Mouse (Mus musculus) heart, adult 2 months (tissue): ENCODE results near the gene Gm47996. TPM values are rescaled to one million over a fixed set of nuclear protein-coding genes. Genes with fewer than 3 reads are reported as not detected.
"Not testable (repeated sequence)": the region's sequence is repeated elsewhere in the genome, so short reads cannot be mapped to it uniquely, and the experiment has no call there.

Experiments
- DNase-seq, 2 experiments: peaks; one replicate each; pipeline ENCODE4 v3.0.0; 2021
- H3K27ac ChIP-seq: fragments of 200-600 bp; 2 replicates; pipeline ENCODE4 v1.8.1; 2022
- H3K27me3 ChIP-seq: fragments of 200-500 bp; 2 replicates; pipeline ENCODE4 v1.6.1; 2012; ENCODE audit warnings: mild to moderate bottlenecking, low read length, inconsistent platforms, mixed read lengths; ENCODE audit not compliant: control insufficient read depth, insufficient read depth
- H3K36me3 ChIP-seq: fragments of 200-500 bp; 2 replicates; pipeline ENCODE4 v1.6.1; 2012; ENCODE audit warnings: low read length, inconsistent platforms; ENCODE audit not compliant: control insufficient read depth, insufficient read depth
- H3K4me1 ChIP-seq: fragments of 200-500 bp; 2 replicates; pipeline ENCODE4 v1.6.1; 2011; ENCODE audit warnings: low read length; ENCODE audit not compliant: control insufficient read depth, insufficient read depth
- H3K4me3 ChIP-seq: fragments of 200-600 bp; 2 replicates; pipeline ENCODE4 v1.8.1; 2022
- H3K79me2 ChIP-seq: fragments of 200-500 bp; replicated peaks from 2 replicates; pipeline ENCODE4 v1.6.1; 2012; ENCODE audit warnings: mild to moderate bottlenecking, inconsistent platforms, low read length, moderate library complexity, mixed read lengths; ENCODE audit not compliant: control insufficient read depth, insufficient read depth
- H3K9ac ChIP-seq: fragments of 200-500 bp; 2 replicates; pipeline ENCODE4 v1.6.1; 2012; ENCODE audit warnings: low read depth, mild to moderate bottlenecking, control low read depth, inconsistent platforms, low read length, mixed read lengths
- CTCF ChIP-seq: fragments of 200-600 bp; IDR thresholded peaks from 2 replicates; pipeline ENCODE4 v1.8.1; 2022; ENCODE audit warnings: antibody characterized with exemption, mild to moderate bottlenecking, moderate library complexity
- EP300 ChIP-seq: fragments of 200-500 bp; IDR thresholded peaks from 2 replicates; pipeline ENCODE4 v1.6.1; 2011; ENCODE audit warnings: low read depth, low read length, control low read depth; ENCODE audit not compliant: insufficient read depth
- POLR2A ChIP-seq: fragments of 200-500 bp; IDR thresholded peaks from 2 replicates; pipeline ENCODE4 v1.6.1; 2011; ENCODE audit warnings: mild to moderate bottlenecking, low read depth, low read length, control low read depth; ENCODE audit not compliant: insufficient read depth
- WGBS: fragments of 180-500 bp; shearing (Covaris S2); methylation state at CpG from one replicate; pipeline ENCODE4 v1.1.7; 2018; 5-methylcytosine and 5-hydroxymethylcytosine counted together
- intact Hi-C: fragments of 180-260 bp; cut with DNase I; formaldehyde crosslinking; loops from one replicate; pipeline ENCODE4 v1.15.1; 2025
- polyA plus RNA-seq: library from polyadenylated mRNA; depleted of rRNA; stranded (reverse); fragments of >200 nt; gene quantifications from 2 replicates; pipeline ENCODE4 v1.2.3, GENCODE M21; 2012
- total RNA-seq, 2 experiments: library from RNA; stranded (reverse); gene quantifications; 2 replicates each; pipeline ENCODE4 v1.2.3; 2021

The Gm47996 gene
- total and polyA plus RNA-seq, 3 experiments, result not detected

GRCm38 (mm10) chr1:151177030-151177936 lies 32.6 kb upstream of the Gm47996 start:
- Histone ChIP-seq H3K27ac (peak overlapping the region; percentile 64), H3K4me1 (peaks cover under 1% of the 10 kb centered on the region), H3K27me3 (no peaks in the 10 kb centered on the region), H3K36me3 (no peaks in the 10 kb centered on the region), H3K4me3 (no peak overlapping the region), H3K79me2 (no peaks in the 10 kb centered on the region), H3K9ac (0 out of 2 replicates have a peak overlapping the region, but pooled peaks have one; percentile 19)
- peak in 1 of 2 experiments; percentile 31 for DNase-seq
- intact Hi-C loops, result no loop called here
- WGBS, result 27% methylated on average over 10 of the region's 10 CpGs
- TF ChIP-seq POLR2A (no peak), EP300 (no peak), CTCF (no peak)

GRCm38 (mm10) chr1:151177937-151178271 lies 32.0 kb upstream of the Gm47996 start:
- Histone ChIP-seq H3K4me3 (no peak overlapping the region), H3K79me2 (no peaks in the 10 kb centered on the region), H3K27me3 (no peaks in the 10 kb centered on the region), H3K36me3 (no peaks in the 10 kb centered on the region), H3K9ac (0 out of 2 replicates have a peak overlapping the region, but pooled peaks have one; percentile 19), H3K4me1 (no peaks in the 10 kb centered on the region), H3K27ac (peak overlapping the region; percentile 64)
- intact Hi-C loops, result no loop called here
- TF ChIP-seq EP300 (no peak), CTCF (no peak), POLR2A (no peak)
- DNase-seq, result no peak
- 43% methylated on average over 4 of the region's 4 CpGs for WGBS

DNA sequence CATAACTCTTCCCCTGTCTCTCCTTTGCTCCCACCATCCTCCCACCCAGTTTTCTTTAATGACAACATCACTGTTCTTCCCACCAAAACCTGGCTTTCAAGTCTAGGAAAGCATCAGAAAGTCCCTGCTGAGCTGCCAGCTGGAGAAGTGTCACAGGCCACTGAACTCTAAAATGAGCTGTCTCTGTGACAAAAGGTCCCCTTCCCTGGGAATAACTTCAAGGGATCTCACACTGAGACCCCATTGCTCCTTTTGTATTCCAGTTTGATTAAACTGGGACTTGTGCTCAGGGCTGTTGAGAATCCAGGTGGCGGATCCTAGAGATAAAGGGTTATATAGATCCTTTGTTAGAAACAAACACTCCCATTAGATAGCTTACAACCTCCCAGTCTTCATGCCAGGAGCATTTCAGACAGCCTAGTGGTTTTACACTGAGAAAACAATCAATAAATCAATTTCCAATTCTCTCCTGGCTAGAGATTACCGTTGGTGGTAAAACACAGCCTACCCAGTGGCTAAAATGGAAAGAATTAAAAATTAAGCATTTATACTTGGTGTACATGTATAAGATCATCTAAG lies 31.3 kb upstream of the Gm47996 start:
- 88% methylated on average over 2 of the region's 2 CpGs for WGBS
- Histone ChIP-seq H3K27ac (no peak overlapping the region), H3K27me3 (no peaks in the 10 kb centered on the region), H3K4me1 (no peaks in the 10 kb centered on the region), H3K4me3 (no peak overlapping the region), H3K9ac (no peak overlapping the region), H3K79me2 (no peaks in the 10 kb centered on the region), H3K36me3 (no peaks in the 10 kb centered on the region)
- TF ChIP-seq EP300 (no peak), CTCF (no peak), POLR2A (no peak)
- DNase-seq, result no peak
- intact Hi-C loops, result no loop called here

DNA sequence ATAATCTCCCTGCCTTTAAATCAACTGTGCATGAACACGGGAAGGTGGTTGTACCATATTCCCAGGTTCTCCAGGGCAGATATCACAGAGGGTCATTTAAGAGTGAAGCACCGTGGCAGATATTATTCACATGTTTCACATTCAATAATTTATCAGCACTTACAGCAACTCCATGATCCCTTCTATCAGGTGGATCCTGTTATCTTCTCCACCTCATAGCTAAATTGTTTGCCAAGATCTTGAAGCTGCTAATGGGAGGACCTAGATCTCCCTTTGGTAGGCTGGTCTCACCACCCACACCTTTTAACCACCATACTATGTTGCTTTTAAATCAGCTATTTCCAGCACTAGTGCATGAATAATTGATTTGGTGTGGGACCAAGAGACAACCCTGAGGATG lies 29.8 kb upstream of the Gm47996 start:
- Histone ChIP-seq H3K36me3 (no peaks in the 10 kb centered on the region), H3K79me2 (no peaks in the 10 kb centered on the region), H3K27ac (no peak overlapping the region), H3K4me1 (no peaks in the 10 kb centered on the region), H3K9ac (no peak overlapping the region), H3K4me3 (no peak overlapping the region), H3K27me3 (no peaks in the 10 kb centered on the region)
- no peak for TF ChIP-seq POLR2A
- TF ChIP-seq CTCF, result no peak
- TF ChIP-seq EP300, result no peak
- intact Hi-C loops, result no loop called here
- DNase-seq, result no peak
- whole genome bisulfite sequencing, result 74% methylated on average over 2 of the region's 2 CpGs

DNA sequence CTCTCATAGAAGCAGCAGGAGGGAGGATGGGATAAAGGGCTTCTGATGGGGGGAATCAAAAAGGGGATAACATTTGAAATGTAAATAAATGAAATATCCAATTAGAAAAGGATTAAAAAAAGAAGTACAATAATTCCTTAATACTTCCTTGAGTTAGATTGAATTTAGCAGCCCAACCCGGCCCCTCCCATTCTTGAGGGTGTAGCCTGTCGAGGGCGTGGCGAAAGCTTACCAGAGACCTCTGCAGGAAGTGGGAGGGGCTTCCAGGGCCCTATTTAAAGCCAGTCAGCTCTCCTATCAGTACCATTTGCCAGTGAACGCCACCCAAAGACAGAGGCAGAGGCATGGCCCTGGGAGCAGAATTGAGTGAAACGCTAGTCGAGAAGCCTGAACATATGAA lies 27.7 kb upstream of the Gm47996 start, which contains the start of gene Gm47985:
Gm47985 (plus strand) TSS at position 272 of the 400 bp plus-strand sequence.
- H3K4me1 ChIP-seq, H3K79me2 ChIP-seq, H3K27ac ChIP-seq, DNase-seq, H3K27me3 ChIP-seq, H3K36me3 ChIP-seq, intact Hi-C loops, H3K9ac ChIP-seq, H3K4me3 ChIP-seq: not testable (repeated sequence)
- WGBS, result 88% methylated on average over 1 of the region's 7 CpGs

DNA sequence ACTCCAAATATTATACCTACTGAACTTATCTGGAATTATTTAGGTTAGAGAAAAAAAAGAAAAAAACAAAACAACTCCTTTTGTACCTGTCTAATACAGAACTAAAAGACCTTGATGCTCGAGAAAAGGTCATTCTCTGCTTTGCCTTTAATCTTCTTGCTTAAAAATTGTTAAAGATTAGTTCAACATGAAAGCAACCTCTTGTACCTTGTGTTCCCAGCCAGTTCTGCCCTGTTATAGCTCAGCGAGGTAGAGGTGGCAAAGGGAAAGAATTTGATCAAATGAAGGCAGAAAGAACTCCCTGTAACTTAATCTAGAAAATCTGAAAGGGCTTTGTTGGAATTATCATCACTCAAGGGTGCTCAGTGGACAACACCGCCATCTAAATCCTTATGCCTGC lies 23.7 kb upstream of the Gm47996 start:
- H3K27me3 ChIP-seq, H3K79me2 ChIP-seq, H3K27ac ChIP-seq, H3K9ac ChIP-seq, intact Hi-C loops, H3K4me1 ChIP-seq, H3K4me3 ChIP-seq, H3K36me3 ChIP-seq, DNase-seq: not testable (repeated sequence)
- WGBS, result 84% methylated on average over 3 of the region's 3 CpGs

DNA sequence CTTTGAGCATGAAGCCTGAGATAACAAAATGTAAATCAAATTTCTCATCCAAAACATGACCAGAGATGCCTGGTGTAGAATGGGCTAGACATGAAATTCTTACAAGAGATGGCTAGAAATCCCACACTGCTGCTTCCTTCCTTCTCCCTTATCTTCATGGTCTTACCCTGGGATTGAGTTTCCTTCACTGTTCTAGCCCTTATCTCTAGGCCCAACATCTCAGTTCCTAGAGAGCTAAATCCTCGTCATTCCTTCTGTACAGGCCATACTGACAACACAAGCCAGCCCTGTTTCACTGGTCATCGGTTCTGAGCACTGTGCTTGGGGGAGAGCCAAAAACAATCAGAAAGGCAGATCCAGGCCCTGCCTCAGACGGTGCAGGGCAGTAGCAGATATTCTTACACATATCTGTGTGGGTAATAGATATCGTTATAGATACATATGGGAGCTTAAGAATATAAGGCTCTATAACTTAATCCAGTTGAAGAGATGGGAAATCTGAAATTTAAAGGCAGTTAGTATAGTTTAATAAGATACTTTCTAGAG lies 23.0 kb upstream of the Gm47996 start:
- H3K9ac ChIP-seq, H3K27ac ChIP-seq, H3K79me2 ChIP-seq, H3K4me1 ChIP-seq, DNase-seq, intact Hi-C loops, H3K27me3 ChIP-seq, H3K36me3 ChIP-seq, H3K4me3 ChIP-seq: not testable (repeated sequence)
- WGBS, result 67% methylated on average over 4 of the region's 4 CpGs
